Mouse (Mus musculus) colon, adult 2 months (tissue): ENCODE results near the gene Cd68. TPM values are rescaled to one million over a fixed set of nuclear protein-coding genes. Genes with fewer than 3 reads are reported as not detected.

Experiments used
- polyA plus RNA-seq: library from polyadenylated mRNA; depleted of rRNA; stranded (reverse); fragments of >200 nt; gene quantifications from 2 replicates; pipeline ENCODE4 v1.2.3, GENCODE M21; 2012; rRNA removed

Gene Cd68
- 16.9 and 23.1 TPM in 2 replicates for polyA plus RNA-seq

GRCm38 (mm10) chr11:69665961-69666664 is at the start of gene Cd68:
Gene Cd68 (minus strand): TSS chr11:69666153.

DNA sequence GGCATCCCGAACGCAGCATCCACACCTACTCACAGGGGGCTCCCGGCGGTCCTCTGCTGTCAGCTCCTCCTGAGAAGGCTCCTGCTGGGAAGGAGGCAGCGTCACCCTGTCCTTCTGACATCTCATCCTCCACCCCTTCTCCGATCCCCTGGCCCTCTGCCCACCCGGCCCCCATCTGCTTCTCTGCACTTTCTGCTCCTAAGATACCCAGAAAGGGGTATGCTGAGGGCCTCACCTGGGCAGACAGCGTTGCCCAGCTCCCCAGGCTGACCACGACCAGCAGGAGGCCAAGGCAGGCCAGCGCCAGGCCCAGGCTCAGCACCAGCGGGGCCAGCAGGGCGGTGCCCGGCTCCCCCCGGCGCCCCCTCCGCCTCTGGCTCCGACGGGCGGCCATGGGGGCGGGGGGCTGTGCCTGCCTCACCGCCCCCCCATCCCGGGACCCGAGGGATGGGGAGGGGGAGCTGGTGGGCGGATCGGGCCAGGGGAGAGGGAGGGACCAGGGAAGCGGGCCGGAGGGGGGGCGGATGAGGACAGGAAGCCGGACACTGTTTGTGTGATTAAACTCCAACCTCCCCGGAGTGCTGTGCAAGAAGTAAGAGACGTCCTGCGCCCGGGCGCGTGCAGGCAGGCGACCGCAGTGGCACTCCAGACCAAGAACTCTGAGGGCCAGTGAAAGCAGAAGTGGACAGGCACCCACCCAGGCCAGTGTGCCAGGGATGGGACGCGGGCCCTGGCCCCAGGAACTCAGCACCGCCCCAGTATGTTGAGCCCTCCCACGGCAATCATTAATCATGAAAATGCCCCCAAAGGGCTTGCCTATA is 29.6 kb upstream of the Cd68 start, which contains the start of the genes Tnfsf12 and Tnfsfm13:
Gene Tnfsf12, minus strand, starts transcription at position 489 of the 821 bp plus-strand sequence.
Gene Tnfsfm13, minus strand, starts transcription at position 738 of the 821 bp plus-strand sequence.

GRCm38 (mm10) chr11:69685526-69686148 is 19.7 kb upstream of the Cd68 start, which contains the start of gene Tnfsf13:
Gene Tnfsf13 (minus strand): TSS chr11:69685784.

DNA sequence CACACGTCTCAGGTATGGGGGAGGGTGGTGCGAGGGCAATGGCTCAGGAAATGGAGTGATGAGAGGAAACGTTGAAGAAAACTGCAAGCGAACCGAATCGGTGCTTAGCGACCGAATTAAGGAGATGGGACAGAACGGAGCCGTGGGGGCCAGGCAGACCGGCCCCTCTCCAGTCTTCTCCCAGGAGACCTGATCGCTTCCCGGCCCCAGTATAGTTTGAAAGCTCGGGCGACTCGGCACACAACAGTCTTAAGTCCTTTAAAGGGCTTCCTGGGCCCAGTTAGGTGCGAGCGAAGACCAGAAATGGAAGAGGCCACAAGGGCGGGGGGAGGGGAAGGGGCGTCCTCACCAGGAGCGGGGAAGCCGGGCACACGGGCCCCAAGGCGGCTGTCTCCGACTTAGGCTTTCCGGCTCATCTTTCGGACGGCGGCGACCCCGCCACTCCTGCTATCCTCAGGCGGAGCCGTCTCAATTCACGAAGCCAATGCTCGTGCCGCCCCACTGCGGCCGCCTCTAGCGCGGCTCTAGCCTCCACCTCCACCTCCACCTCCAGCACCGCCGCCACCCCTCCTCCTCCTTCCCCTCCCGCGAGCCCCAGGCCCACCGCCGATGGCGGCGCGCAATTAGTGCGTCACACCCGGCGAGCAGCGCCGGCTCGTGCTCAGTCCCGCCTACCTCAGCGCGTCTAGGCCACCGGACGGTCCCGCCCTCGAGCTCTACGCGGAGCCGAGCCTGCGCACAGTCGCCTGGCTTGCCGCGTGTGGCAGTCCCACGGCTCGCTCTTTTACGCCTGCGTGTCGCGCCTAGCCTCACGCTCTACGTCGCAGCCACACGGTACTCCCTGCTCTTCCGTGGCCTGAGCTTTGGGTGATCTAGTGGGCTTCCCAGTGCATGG is 15.6 kb upstream of the Cd68 start, which contains the start of gene Senp3:
Gene Senp3, minus strand, starts transcription at position 771 of the 895 bp plus-strand sequence.

GRCm38 (mm10) chr11:69672211-69672706 is 6.3 kb upstream of the Cd68 start, which contains the start of gene Eif4a1:
Gene Eif4a1 (minus strand): TSS chr11:69672423.

GRCm38 (mm10) chr11:69662213-69662966 is 3.6 kb downstream of the Cd68 start, which contains the start of gene Mpdu1:
Gene Mpdu1 (minus strand): TSS chr11:69662642.

DNA sequence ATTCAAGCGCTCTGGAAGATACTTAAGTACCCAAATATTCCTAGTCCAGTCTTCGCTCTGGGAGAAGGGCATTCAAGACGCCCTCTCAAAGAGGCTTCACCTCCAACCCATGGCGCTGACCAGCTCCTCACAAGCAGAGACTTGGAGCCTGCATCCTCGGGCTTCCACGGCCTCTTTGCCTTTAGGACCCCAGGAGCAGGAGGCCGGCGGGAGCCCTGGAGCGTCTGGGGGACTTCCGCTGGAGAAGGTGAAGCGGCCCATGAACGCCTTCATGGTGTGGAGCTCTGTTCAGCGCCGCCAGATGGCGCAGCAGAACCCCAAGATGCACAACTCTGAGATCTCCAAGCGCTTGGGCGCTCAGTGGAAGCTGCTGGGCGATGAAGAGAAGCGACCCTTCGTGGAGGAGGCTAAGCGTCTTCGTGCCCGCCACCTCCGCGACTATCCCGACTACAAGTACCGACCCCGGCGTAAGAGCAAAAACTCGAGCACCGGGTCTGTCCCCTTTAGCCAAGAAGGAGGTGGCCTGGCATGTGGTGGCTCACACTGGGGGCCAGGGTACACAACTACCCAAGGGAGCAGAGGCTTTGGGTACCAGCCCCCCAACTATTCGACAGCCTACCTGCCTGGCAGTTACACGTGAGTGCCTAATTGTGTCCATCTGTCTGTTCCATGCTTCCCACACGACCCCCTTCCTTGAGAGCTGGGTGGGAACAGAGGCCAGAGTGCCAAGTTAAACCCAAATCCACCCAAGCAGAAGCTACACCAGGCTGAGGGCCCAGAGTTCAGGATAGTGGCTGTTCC is 10.5 kb downstream of the Cd68 start, which contains the start of gene Sox15:
Gene Sox15, plus strand, starts transcription at position 51 of the 801 bp plus-strand sequence.

DNA sequence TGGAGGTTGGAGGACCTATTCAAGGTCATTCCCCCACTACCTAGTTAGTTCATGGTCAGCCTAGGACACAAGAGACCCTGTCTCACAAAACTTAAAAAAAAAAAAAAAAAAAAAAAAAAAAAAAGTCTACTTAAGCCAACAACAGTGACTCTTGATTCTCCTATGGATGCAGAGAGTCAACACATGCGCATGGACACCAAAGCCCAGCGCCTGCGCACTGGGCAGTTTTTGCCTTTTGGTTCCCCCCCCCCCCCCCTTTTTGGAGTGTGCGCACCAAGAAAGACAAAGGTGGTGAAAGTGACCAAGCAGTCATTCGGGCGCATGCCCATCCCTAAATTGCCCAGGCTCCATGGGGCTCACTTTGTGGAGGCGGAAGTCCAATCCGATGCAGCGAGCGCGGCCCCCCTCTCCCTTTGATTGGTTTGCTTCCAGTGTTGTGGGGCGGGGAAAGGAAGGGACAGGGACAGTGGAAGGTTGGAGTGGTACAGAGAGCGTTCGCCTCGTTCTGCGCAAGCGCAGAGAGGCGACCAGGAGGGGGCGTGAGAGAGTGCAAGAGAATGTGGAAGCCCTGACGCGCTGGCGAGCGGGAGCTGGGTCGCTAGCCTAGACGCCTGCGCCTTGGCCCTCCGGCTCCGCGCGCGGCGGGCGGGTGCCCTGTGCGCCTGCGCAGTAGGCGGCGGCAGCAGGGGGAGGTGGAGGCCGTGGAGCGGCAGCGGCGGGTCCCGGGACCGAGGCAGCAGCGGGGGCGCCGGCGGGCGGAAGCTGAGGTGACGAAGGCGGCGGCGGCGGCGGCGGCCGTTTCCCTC is 33.5 kb downstream of the Cd68 start, which contains the start of gene Fxr2:
Gene Fxr2, plus strand, starts transcription at position 707 of the 806 bp plus-strand sequence.

GRCm38 (mm10) chr11:69621571-69622268 is 44.2 kb downstream of the Cd68 start, which contains the start of gene Sat2:
Gene Sat2 (plus strand): TSS chr11:69622024.

DNA sequence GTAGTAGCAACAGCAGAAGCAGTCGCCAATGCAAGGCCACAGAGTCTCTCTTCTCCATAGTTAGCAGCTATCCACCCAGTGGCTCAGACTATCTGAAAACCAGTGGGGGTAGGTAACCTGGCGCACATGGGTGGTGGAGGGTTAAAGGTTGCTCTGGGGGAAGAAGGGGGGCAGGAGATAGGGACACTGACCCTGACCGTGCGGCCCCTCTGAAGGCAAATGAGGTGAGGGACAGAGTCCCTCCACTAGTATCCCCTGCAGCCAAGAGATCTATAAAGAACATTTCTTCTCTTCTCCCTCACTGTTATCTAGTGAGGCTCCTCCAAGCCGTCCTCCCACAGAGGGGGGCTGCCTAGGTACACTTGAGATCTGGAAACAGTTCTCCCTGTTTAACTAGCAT is 48.1 kb downstream of the Cd68 start, which contains the start of gene Shbg:
Gene Shbg, minus strand, starts transcription at position 101 of the 400 bp plus-strand sequence.

Other genes starting within 250 kb of the Cd68 start
- gene Dnah2, start 117.0 kb downstream of the Cd68 start, polyA plus RNA-seq = 0.44 and 0.93 TPM in 2 replicates
- 1.1 and 1.8 TPM in 2 replicates for gene Efnb3, start 105.9 kb downstream of the Cd68 start, polyA plus RNA-seq
- 13.9 and 18.2 TPM in 2 replicates for gene Wrap53, start 85.9 kb downstream of the Cd68 start, polyA plus RNA-seq
- 69.1 and 71.7 TPM in 2 replicates for gene Trp53, start 85.8 kb downstream of the Cd68 start, polyA plus RNA-seq
- gene Atp1b2, start 60.2 kb downstream of the Cd68 start, polyA plus RNA-seq = 6.2 and 6.3 TPM in 2 replicates
- not detected in 2 replicates for gene Shbg, start 48.2 kb downstream of the Cd68 start, polyA plus RNA-seq
- gene Sat2, start 44.1 kb downstream of the Cd68 start, polyA plus RNA-seq = 1.3 and 1.8 TPM in 2 replicates
- 40.4 and 45.3 TPM in 2 replicates for gene Fxr2, start 33.2 kb downstream of the Cd68 start, polyA plus RNA-seq
- not detected in 2 replicates for gene Sox15, start 10.8 kb downstream of the Cd68 start, polyA plus RNA-seq
- gene Mpdu1, start 3.5 kb downstream of the Cd68 start, polyA plus RNA-seq = 97.9 and 102 TPM in 2 replicates
- gene Eif4a1, start 6.3 kb upstream of the Cd68 start, polyA plus RNA-seq = 190 and 192 TPM in 2 replicates
- 37.8 and 38.7 TPM in 2 replicates for gene Senp3, start 15.9 kb upstream of the Cd68 start, polyA plus RNA-seq
- 15.1 and 20.9 TPM in 2 replicates for gene Tnfsf13, start 19.6 kb upstream of the Cd68 start, polyA plus RNA-seq
- 26.3 and 32.5 TPM in 2 replicates for gene Tnfsf12, start 29.7 kb upstream of the Cd68 start, polyA plus RNA-seq
- gene Tnfsfm13, start 29.9 kb upstream of the Cd68 start, polyA plus RNA-seq = 5.2 and 5.7 TPM in 2 replicates
- 19.8 and 20.0 TPM in 2 replicates for gene Polr2a, start 92.5 kb upstream of the Cd68 start, polyA plus RNA-seq
- 0.33 TPM in 1 of 2 replicates, not detected in the other for gene Slc35g3, start 95.8 kb upstream of the Cd68 start, polyA plus RNA-seq
- gene Zbtb4, start 99.8 kb upstream of the Cd68 start, polyA plus RNA-seq = 37.2 and 40.3 TPM in 2 replicates
- gene Chrnb1, start 129.8 kb upstream of the Cd68 start, polyA plus RNA-seq = 5.7 and 8.7 TPM in 2 replicates
- 6.4 and 6.9 TPM in 2 replicates for gene Fgf11, start 135.7 kb upstream of the Cd68 start, polyA plus RNA-seq
- gene Tmem102, start 139.5 kb upstream of the Cd68 start, polyA plus RNA-seq = 45.7 and 55.0 TPM in 2 replicates
- gene Gm39566, start 149.1 kb upstream of the Cd68 start, polyA plus RNA-seq = not detected in 2 replicates
- gene Spem2, start 152.3 kb upstream of the Cd68 start, polyA plus RNA-seq = not detected in 2 replicates
- gene Spem1, start 156.0 kb upstream of the Cd68 start, polyA plus RNA-seq = 0.22 TPM in 1 of 2 replicates, not detected in the other
- 19.8 and 19.9 TPM in 2 replicates for gene Nlgn2, start 171.6 kb upstream of the Cd68 start, polyA plus RNA-seq
- 153 and 198 TPM in 2 replicates for gene Tmem256, start 172.4 kb upstream of the Cd68 start, polyA plus RNA-seq
- 55.2 and 58.3 TPM in 2 replicates for gene Plscr3, start 180.2 kb upstream of the Cd68 start, polyA plus RNA-seq
- gene Tnk1, start 192.6 kb upstream of the Cd68 start, polyA plus RNA-seq = 55.1 and 60.4 TPM in 2 replicates
- not detected in 2 replicates for gene Tmem95, start 211.9 kb upstream of the Cd68 start, polyA plus RNA-seq
- gene Kctd11, start 215.3 kb upstream of the Cd68 start, polyA plus RNA-seq = 4.0 and 4.9 TPM in 2 replicates
- 6.5 and 6.7 TPM in 2 replicates for gene Acap1, start 229.4 kb upstream of the Cd68 start, polyA plus RNA-seq
- gene 2810408A11Rik, start 234.8 kb upstream of the Cd68 start, polyA plus RNA-seq = 1.0 and 1.6 TPM in 2 replicates
- gene Neurl4, start 234.9 kb upstream of the Cd68 start, polyA plus RNA-seq = 43.3 and 44.8 TPM in 2 replicates
- 75.4 and 99.4 TPM in 2 replicates for gene Gps2, start 247.7 kb upstream of the Cd68 start, polyA plus RNA-seq